Mouse (Mus musculus) ES-Bruce4 (cell line): Measurements from ENCODE around the gene Prr5l.

Experiments used
- CTCF ChIP-seq: IDR thresholded peaks from one replicate; pipeline ENCODE4 v1.8.1; 2011; ENCODE audit warnings: low read depth, low read length
- EP300 ChIP-seq: IDR thresholded peaks from 2 replicates; pipeline ENCODE4 v1.6.1; 2011; ENCODE audit warnings: low read depth, low read length; ENCODE audit not compliant: insufficient read depth
- POLR2A ChIP-seq: IDR thresholded peaks from one replicate; pipeline ENCODE4 v1.8.1; 2011; ENCODE audit warnings: low read length; ENCODE audit not compliant: insufficient read depth

GRCm38 (mm10) chr2:101842756-101843155 is 40.1 kb downstream of the Prr5l start:
- no peak for TF ChIP-seq CTCF
- no peak for TF ChIP-seq EP300
- TF ChIP-seq POLR2A = no peak
